Mouse (Mus musculus) testis, adult 2 months (tissue): Measurements from ENCODE around the gene Nrxn2. TPM values are rescaled to one million over a fixed set of nuclear protein-coding genes. Genes with fewer than 3 reads are reported as not detected.

Experiments used
- H3K27ac ChIP-seq: fragments of 200-500 bp; 2 replicates; pipeline ENCODE4 v1.5.1; 2012; ENCODE audit warnings: low read depth, low read length; ENCODE audit not compliant: control insufficient read depth, insufficient read depth
- H3K27me3 ChIP-seq: fragments of 200-500 bp; 2 replicates; pipeline ENCODE4 v1.6.1; 2012; ENCODE audit warnings: mild to moderate bottlenecking, low read length, moderate library complexity; ENCODE audit not compliant: control insufficient read depth, insufficient read depth
- H3K36me3 ChIP-seq: fragments of 200-500 bp; 2 replicates; pipeline ENCODE4 v1.6.1; 2012; ENCODE audit warnings: mild to moderate bottlenecking, low read length; ENCODE audit not compliant: control insufficient read depth, insufficient read depth
- H3K4me1 ChIP-seq: fragments of 200-500 bp; 2 replicates; pipeline ENCODE4 v1.6.1; 2012; ENCODE audit warnings: low read length; ENCODE audit not compliant: control insufficient read depth, insufficient read depth
- H3K4me3 ChIP-seq: fragments of 200-500 bp; 2 replicates; pipeline ENCODE4 v1.5.1; 2012; ENCODE audit warnings: low read depth, mild to moderate bottlenecking, low read length, moderate library complexity, mixed read lengths; ENCODE audit not compliant: control insufficient read depth
- CTCF ChIP-seq: fragments of 200-500 bp; IDR thresholded peaks from 2 replicates; pipeline ENCODE4 v1.5.1; 2012; ENCODE audit warnings: low read depth, mild to moderate bottlenecking, inconsistent platforms, low read length, moderate library complexity; ENCODE audit not compliant: control insufficient read depth, insufficient read depth, insufficient replicate concordance
- POLR2A ChIP-seq: fragments of 200-500 bp; IDR thresholded peaks from 2 replicates; pipeline ENCODE4 v1.6.1; 2012; ENCODE audit warnings: low read depth, mild to moderate bottlenecking, inconsistent platforms, low read length, moderate library complexity; ENCODE audit not compliant: control insufficient read depth
- polyA plus RNA-seq: library from polyadenylated mRNA; depleted of rRNA; stranded (reverse); fragments of >200 nt; gene quantifications from 2 replicates; pipeline ENCODE4 v1.2.3, GENCODE M21; 2012

Nrxn2 gene
- polyA plus RNA-seq, 1 experiment, result 2.5 TPM

DNA sequence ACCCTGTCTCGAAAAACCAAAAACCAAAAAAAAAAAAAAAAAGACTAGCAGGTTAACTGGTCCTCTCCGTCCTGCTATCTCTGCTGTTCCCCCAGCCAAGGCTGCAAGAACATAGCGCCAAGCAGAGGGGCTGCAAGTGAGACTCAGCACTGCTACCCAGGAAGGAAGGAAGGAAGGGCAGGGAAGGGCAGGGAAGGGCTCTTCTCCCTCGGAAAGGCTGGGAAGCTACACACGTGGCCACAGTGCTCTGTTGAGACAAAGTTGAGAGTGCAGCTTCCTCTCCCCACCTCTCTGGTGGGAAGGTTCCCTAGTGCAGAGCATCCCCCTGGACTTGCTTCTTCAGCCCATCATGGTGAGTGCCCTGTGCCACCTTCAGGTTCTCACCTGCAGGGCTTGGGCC is 53.1 kb downstream of the Nrxn2 start:
- H3K4me1 ChIP-seq, result peaks cover 3% of the 10 kb centered on the region; the same call in 1 of the 2 replicates
- H3K27ac ChIP-seq, result no peak overlapping the region
- TF ChIP-seq CTCF, result no peak
- TF ChIP-seq POLR2A, result no peak
- no peak overlapping the region for H3K4me3 ChIP-seq
- H3K36me3 ChIP-seq, result no peaks in the 10 kb centered on the region
- no peaks in the 10 kb centered on the region for H3K27me3 ChIP-seq

GRCm38 (mm10) chr19:6472821-6473220 is 54.3 kb downstream of the Nrxn2 start:
- Histone ChIP-seq H3K27me3 (no peaks in the 10 kb centered on the region), H3K36me3 (no peaks in the 10 kb centered on the region), H3K4me3 (no peak overlapping the region), H3K4me1 (peaks cover 3% of the 10 kb centered on the region; the same call in 1 of the 2 replicates), H3K27ac (no peak overlapping the region)
- TF ChIP-seq POLR2A (no peak), CTCF (no peak)

GRCm38 (mm10) chr19:6474706-6475105 is 56.2 kb downstream of the Nrxn2 start:
- peaks cover 3% of the 10 kb centered on the region; the same call in 1 of the 2 replicates for H3K4me1 ChIP-seq
- H3K27ac ChIP-seq, result no peak overlapping the region; the same call in 1 of the 2 replicates
- no peak overlapping the region for H3K4me3 ChIP-seq
- no peaks in the 10 kb centered on the region for H3K27me3 ChIP-seq
- H3K36me3 ChIP-seq, result no peaks in the 10 kb centered on the region
- no peak for TF ChIP-seq POLR2A
- no peak for TF ChIP-seq CTCF

- peaks cover 3% of the 10 kb centered on the region; the same call in 1 of the 2 replicates for H3K4me1 ChIP-seq
- H3K36me3 ChIP-seq, result no peaks in the 10 kb centered on the region
- TF ChIP-seq POLR2A, result no peak
- TF ChIP-seq CTCF, result no peak
- H3K4me3 ChIP-seq, result no peak overlapping the region
- H3K27ac ChIP-seq, result no peak overlapping the region; the same call in 1 of the 2 replicates
- H3K27me3 ChIP-seq, result no peaks in the 10 kb centered on the region
These were observed 56.6 kb downstream of the Nrxn2 start for GRCm38 (mm10) chr19:6475129-6475528.

DNA sequence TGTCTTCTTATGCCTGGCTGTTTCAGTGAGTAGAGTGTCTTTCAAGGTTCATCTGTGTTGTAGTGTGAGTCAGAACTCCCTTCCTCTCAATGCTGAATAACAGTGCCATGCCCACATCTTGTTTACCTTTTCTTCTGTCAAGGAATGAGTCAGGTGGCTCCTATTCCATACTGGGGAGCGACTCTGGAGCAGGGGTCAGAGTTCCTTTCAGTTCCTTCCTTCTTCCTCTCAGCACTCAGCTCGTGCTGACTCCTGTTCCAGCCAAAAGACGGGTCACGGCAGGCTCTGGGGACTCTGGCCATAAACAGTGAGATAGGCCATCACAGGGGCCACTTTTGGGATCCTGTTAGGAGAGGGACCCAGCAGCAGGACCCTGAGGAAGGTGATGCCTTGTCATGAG is 58.5 kb downstream of the Nrxn2 start:
- Histone ChIP-seq H3K4me3 (no peak overlapping the region), H3K36me3 (no peaks in the 10 kb centered on the region), H3K4me1 (peaks cover 3% of the 10 kb centered on the region; the same call in 1 of the 2 replicates), H3K27me3 (no peaks in the 10 kb centered on the region), H3K27ac (no peak overlapping the region)
- TF ChIP-seq CTCF (no peak), POLR2A (no peak)

- H3K4me1 ChIP-seq, result peaks cover 3% of the 10 kb centered on the region; the same call in 1 of the 2 replicates
These were observed 60.0 kb downstream of the Nrxn2 start for GRCm38 (mm10) chr19:6478566-6478965.

GRCm38 (mm10) chr19:6482886-6483285 is 64.4 kb downstream of the Nrxn2 start:
- Histone ChIP-seq H3K27me3 (no peaks in the 10 kb centered on the region), H3K27ac (no peak overlapping the region), H3K36me3 (no peaks in the 10 kb centered on the region), H3K4me3 (no peak overlapping the region), H3K4me1 (no peaks in the 10 kb centered on the region)
- TF ChIP-seq CTCF (no peak), POLR2A (no peak)

More at GRCm38 (mm10) chr19:6478566-6478965, 60.0 kb downstream of the Nrxn2 start:
- Histone ChIP-seq H3K4me3 (no peak overlapping the region), H3K27ac (no peak overlapping the region), H3K27me3 (no peaks in the 10 kb centered on the region), H3K36me3 (no peaks in the 10 kb centered on the region)
- no peak for TF ChIP-seq CTCF
- no peak for TF ChIP-seq POLR2A
